Mouse (Mus musculus) CD4-positive helper T cell, adult 2 months (primary cell): Measurements from ENCODE around the gene Ndufaf2.

Experiments used
- DNase-seq: peaks from one replicate; pipeline ENCODE4 v3.0.0-alpha.2; 2012; ENCODE audit warnings: low read depth, missing footprints, low spot score

Gene Ndufaf2

DNA sequence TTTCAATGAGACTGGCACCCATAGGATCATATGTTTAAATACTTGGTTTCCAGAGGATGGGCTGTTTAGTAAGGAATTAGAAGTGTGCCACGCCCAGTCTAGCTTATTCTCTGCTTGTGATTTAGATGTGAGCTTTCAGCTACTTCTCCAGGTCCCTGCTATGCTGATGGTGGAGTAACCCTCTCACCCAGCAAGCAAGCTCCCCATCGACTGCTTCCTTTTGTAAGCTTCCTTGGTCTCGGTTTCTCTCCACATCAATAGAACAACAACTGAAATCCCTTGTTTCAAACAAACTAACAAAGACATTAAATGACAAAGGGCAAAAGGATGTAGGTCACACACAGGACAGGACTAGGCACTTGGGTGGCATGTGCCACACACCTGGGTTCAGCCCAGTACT is 118.0 kb downstream of the Ndufaf2 start:
- no peak for DNase-seq

DNA sequence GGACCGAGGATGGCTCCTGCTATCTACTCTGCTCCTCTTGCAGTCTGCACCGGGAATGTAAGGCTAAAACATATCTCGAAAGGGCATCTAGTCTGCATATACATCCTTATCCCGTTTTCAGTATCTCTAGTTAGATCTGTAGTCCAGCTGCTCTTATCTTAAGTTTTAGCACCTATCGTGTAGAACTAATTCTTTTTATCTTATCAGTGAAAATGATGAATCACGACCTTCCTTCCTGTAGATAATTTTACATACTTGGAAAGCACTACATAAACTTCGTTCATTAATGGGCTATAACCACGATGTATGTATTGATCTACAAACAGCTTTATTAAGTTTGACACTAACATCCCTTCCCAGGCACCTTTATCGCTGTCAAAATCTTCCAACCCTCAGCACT is 118.5 kb downstream of the Ndufaf2 start:
- DNase-seq = no peak

DNA sequence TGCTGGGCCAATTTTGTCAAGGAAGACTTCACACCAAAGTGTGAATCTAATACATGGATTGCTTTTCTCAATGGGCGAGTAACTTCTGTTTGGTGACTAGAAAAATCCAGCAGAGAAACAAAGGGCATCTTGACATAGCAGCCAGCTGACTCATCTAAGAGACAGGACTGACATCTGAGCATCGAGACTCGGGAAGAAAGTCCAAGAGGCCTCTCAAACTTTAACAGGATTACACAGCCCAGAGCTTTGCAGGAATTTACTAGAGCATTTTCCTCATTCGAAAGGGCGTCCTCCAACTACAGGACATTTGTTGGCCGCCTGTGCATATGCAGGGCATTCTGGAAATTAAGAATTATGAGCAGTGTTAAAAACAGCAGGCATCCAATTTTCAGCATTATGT is 119.0 kb downstream of the Ndufaf2 start:
- no peak for DNase-seq

DNA sequence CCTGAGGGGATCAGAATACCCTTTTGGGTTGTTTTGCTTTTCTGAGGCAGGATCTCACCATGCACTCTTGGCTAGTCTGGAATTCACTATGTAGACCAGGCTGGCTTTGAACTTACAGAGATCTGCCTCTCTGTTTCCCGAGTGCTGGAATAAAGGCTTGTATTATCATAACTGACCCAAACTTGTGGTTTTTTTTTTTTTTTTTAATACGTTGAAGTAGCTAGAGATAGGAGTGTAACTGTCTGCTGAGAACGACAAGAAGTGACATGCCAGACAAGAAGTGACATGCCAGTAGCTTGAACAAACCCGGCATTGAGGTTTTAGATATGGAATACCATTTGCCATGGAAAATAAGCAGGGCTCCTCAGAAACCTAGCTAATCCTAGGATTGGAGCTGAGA is 125.6 kb downstream of the Ndufaf2 start:
- no peak for DNase-seq

DNA sequence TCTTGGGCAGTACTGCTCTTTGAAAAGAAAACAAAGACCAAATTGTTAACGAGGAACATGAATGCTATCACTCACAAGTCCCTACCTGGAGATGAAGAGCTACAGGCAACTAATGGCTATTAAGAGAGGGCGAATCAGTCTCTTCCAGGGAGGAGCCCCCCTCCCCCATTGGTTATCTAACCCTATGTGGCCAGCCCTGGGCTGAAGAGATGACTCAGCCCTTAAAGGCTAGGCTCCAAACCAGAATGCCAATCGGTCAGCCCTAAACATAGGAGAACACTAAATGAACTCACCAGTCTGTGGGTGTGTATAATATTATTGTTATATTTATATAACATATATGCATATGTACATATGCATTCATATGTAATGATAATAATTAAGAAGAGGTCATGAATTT is 132.6 kb downstream of the Ndufaf2 start:
- no peak for DNase-seq

DNA sequence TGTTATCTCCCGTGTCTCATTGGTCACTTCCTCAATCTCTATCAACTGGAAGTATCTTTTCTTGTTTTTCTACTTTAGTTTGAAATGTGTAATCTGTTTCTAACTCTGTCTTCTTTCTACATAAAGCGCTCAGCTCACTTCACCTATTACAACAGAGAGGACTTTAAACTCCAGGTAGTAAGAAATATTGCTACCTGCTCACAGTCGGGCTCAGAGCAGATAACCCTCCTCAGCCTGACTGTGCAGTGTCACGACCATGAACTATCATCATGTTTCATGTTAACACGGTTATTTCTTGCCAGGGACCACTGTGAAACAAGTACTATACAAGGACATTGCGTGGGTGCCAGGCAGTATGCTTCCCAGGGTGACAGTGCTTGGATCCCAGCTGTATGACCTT is 141.1 kb downstream of the Ndufaf2 start:
- DNase-seq = no peak

DNA sequence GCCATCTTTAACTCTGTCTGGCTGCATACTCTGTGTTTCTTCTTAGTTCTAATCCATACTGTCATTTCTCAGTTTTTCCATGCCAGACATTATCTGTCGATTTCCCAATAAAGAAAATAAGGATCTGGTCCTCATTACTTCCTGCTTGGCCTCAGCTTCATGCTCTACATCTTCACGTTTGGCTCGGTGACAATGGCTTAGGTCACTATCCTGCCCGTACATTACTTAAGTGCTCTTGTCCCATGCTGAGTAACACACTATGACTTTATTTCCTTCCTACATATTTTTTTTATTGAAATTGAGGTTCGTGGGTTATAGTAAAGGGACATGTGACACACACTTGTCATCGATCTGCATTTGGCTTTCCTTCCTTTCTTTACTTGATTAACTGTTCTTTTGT is 143.3 kb downstream of the Ndufaf2 start:
- no peak for DNase-seq

DNA sequence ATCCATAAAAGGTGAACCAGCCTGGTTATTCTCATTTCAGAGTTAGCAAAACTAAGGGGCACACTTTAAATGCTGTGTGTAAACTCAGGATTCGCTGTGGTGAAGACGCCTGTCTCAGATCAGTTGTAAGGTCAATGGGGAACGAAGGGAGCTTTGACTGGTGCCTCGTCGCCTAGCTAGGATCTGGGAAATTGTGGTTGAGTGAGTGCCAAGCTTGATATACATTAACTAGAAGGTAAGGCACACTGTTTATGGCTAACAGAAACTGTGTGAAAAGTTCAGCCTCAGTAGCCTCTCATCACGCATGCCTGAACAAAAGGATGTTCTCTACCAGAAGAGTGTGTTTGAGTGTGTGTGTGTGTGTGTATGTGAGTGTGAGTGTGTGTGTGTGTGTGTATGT is 144.6 kb downstream of the Ndufaf2 start:
- DNase-seq = no peak

DNA sequence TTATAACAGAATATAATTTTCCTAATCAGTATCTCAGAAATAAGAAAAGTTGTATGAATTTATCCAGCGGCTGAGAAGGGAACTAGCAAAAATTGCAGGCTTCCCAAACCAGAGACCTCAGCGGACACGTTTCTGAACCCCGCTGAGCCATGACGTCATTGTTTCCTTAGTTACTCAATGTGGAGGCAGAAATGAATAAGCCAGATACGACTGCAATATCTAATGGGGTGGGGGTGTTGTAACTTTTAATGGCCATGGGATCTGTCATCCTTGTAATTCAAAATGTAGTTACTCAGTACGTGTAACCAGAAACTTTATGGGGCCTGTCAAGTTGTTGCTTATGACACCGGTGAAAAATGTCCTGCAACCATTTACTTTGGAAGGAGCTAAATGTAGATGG is 145.3 kb downstream of the Ndufaf2 start:
- no peak for DNase-seq

DNA sequence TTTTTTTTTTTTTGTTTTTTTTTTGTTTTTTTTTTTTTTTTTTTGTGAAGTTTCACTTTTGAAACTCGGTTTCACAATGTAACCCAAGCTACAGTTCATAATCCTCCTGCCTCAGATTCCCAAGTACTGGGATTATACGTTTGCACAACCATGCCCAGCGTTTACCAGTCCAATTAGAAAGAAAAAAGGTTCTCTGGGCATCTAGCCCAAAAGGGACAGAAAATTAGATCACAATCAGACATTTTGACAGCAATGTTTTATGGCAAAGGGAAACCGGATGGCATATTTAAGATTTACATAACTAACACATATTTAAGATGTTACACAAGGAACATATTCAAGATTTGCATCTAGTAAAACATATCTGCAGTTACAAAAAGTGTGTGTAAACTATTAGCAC is 150.6 kb downstream of the Ndufaf2 start:
- DNase-seq = no peak

DNA sequence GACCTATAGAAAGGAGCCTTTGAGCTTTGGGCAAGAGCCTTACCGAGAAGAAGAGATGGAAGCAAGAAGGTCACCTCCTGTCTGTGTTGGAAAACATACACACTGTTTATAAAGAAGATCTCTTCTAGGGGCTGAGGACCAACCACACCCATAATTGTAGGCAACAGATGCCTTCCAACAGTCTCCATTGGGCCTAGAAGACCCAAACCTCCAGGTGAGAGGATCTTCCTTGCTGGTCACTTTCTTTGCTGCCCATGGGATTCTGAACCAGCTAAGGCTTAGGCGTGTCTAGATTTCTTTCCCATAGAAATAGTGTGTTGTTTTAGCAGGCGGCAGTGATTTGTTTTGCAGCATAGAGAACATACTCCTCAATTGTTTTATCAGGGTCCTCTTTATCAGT is 162.1 kb downstream of the Ndufaf2 start:
- DNase-seq = no peak

DNA sequence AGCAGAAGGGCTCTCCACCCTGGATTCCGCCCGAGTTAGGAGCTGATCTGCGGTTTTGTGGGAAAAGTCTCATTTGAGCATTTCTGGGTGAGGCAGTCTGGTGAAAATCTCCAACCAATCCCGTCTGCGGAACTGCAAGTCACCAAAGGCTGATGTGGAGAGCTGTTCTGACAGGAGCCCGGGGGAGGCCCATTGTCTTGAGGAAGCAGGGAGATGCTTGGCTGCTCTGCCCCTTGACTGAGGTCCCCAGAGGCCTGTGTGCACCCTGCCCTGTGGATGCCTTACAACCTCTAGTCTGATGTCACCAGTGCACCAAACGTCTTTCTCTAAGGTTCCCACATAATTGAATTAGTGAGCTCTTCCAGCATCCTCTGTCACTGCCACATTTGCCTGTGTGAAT is 163.2 kb downstream of the Ndufaf2 start:
- DNase-seq = no peak

DNA sequence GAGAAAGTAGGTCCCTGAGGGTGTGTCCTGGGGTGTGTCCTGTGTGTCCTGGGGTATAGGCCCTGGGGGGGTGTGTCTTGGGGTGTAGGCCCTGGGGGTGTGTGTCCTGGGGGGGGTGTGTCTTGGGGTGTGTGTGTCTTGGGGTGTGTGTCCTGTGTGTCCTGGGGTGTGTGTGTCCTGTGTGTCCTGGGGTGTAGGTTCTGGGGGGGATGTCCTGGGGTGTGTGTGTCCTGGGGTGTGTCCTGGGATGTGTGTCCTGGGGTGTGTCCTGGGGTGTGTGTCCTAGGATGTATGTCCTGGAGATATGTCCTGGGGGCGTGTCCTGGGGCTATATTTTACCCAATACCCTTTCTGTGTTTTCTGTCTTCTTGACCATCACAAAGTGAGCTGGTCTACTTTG is 165.8 kb downstream of the Ndufaf2 start:
- DNase-seq = no peak

DNA sequence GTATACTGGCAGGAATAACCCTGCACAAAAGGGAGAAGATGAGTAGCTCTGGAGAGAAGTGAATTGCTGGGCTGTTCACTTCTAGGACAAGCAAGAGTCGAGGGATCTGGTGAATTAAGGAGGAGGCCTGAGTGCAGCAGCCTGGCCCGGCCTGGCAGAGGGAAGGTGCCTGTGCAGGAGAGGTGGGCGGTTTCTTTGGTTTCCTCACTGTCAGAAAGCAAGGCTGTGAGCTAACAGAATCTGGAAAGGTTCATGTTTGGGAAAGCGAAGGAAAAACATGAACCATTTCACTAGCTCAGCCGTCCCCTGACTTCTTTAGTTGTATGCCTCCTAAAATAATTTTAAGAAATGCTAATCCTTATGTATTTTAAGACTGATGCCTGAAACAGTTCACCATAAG is 173.8 kb downstream of the Ndufaf2 start:
- no peak for DNase-seq

DNA sequence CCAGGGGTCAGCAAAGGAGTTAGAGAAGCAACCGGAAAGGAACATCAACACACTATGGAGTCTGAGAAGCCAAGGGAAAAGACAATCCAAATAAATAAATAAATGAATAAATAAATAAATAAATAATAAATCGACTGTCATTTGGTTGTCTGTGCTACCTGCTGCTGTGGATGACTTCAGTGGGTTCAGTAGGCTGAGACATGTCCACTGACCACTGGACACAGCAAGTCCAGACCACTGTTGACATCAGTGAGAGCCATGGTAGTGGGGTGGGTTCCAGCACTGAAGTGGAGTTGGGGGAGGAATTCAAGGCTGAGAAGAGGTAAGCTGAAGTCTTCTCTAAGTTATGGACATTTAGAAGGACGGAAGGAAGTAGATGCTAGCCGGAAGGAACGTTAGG is 174.2 kb downstream of the Ndufaf2 start:
- DNase-seq = no peak

DNA sequence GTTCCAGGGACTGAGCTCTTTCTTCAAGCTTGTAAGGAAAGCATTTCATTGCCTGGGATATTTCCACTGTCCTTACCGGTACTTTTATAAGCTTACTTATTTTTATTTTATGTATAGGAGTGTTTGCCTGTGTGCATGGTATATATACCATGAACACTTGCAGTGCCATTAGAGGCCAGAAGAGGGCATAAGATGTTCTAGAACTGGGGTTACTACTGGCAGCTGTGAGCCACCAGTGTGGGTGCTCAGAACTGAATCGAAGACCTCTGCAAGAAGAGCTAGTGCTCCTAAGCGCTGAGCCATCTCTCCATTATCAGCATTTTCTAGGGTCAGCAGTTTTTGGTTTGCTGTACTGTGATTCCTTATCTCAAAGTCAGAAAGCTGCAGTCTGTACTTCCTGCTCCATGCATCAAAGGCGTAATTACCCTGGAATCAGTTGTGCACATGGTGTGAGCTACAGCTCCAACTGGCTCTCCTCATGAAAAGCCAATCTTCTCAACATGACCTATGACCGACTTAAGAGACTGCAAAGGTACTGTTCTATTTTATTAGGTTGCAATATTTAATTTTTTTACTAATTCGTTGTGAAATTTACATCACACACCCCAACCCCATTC is 175.1 kb downstream of the Ndufaf2 start:
- no peak for DNase-seq

DNA sequence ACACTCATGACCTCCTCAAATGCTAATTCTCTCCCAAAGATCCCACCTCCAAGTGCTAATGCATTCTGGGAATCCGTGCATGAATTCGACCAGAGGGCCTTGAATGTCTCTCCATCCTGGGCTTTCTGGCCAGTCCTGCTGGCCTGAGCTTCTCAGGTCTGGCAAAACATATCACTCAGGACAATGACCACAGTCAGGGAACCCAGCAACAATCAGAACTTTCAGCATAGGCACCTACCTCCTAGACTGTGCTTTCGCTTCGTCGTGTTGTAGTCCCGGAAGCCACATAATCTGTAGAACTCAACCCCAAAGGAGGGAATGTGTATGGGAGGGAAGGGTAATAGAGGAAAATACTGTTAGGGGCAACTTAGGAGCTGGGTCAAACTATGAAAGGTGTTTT is 179.0 kb downstream of the Ndufaf2 start:
- no peak for DNase-seq

DNA sequence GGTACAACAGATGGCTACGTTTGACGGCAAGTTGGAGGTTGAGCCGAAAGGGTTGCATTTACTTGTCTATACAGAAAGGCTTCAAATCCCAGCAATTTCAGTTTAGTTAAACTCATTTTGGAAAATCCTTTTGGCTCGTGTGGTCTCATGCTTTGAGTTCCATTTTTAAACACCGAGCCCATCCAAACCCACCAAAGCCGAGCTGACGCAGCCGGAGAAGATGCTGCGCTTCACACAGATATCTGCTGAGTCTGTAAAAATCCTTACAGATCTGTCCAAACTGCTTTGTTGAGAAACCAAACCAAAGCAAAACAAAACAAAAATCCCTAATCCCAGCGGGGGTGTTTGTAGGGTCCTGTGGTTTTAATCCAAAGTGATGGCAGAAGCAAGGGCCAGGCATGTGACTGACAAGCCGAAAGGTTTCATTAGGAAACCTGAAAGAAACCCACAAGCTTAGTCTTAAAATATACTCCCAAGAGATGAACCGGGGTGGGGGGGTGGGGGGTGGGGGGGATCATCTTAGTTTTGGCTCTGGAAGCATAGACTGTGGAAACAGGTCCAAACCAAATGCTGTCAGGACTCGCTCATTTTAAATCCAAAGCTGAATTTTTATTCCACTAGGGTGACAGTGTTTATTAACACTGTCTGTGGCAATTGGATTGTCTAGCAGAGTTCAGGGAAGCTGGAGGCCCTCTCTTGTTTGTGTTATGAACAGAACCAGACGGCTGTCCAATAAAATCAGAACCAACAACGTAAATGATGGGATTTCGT is 181.4 kb downstream of the Ndufaf2 start:
- no peak for DNase-seq

DNA sequence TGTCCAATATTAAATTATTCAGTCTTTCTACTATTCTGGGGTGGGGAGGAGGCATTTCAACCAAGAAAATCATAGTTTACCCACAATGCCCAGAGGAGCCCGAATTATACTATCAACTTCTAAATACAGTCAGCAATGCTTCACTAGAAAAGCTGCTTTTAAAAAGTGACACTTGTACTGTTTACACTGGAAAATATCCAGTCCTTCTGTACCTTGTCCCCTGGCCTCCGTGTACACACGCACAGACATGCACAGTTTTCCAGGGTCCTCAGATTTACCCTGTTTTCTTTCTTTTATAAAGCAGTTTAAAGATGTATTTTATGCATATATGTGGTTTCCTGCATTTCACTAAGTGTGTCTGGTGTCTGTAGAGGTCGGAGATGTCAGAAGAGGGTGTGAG is 186.0 kb downstream of the Ndufaf2 start:
- no peak for DNase-seq

DNA sequence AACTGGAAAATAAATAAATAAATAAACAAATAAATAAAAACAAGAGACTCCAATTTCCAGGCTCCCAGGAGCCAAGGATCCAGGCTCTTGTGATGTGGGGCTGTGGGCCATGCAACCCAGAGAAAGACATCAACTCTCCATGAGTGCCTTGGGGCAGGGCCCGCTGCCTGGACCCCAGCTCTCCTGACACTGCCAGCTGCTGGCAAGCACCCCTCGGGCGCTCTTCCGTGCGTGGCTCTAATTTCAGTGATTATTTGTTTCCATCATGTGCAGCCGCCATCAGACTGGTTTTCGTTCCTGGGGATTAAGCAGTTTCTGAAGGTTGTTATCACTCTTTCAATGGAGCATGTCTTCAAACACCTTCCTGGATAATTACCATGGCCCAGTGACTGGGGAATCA is 186.6 kb downstream of the Ndufaf2 start:
- no peak for DNase-seq

DNA sequence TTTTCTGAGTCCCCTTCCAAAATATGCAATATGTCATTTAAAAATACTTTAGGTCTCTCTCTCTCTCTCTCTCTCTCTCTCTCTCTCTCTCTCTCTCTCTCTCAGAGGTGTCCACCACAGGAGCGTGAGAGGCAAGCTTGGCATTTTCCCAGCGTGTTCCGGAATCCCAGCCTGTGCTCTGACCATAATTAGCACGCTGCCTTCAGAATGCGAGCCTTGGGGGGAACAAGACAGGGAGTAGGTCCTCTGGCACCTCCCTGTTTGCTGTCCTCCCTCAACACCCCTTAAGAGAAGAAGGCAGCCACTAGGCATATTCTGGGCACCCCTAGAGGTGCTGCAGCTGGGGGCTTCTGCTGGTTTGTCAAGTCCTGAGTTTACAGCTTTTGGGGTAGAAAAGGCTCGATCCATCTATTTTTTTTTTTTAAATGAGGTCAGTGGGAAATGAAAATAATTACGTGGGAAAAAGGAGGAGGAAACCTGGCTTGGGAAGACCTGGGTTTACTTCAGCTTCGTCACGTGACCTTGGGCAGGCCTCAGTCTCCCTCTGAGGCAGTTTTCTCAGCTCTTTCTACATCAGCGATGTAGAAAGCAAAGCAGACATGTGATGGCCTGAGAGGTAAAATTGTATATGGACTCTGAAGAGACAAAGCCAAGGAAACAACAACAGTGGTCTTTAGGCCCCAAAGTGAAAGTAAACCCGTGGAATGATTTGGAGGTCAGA is 187.8 kb downstream of the Ndufaf2 start:
- no peak for DNase-seq

DNA sequence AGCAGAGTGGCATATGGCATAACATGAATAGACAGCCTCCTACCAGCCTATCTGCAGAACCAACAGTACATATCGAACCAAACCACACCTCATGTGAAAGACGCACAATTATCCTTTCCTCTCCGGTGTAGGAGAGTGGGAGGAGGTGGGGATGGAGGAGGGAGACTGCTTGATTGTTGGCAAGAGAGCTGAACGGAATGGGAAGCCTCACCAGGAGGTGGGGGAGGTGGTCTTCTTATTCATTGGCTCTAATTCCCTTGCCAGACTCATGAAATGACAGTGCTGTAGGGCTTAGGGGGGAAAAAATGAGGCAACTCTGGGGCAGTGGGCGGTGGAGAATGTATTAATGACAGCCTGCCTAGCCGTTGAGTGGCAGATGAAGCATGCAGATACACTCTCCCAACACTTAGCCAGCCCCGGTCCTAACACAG is 188.4 kb downstream of the Ndufaf2 start:
- DNase-seq = no peak

DNA sequence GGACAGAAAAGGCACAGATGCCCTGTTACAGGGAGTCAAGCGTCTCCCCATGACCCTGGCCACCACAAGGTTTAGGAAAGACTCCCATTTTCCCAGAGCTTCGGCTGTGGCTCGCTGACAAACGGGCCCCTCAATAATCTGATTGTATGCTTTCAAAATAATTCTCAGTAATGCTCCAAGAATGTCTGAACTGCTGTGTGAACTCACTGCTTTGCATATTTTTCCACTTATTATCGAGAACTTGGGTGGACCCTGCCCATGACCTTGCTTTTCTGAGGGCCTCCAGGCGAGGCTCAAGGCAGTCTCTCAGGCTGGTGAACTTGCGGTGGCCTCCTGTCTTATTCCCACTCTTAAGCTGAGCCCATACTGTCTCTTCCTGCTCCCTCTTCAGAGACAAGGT is 193.8 kb downstream of the Ndufaf2 start:
- no peak for DNase-seq
